Mouse (Mus musculus) CH12.LX (cell line): ENCODE results near the gene BC017158. TPM values are rescaled to one million over a fixed set of nuclear protein-coding genes. Genes with fewer than 3 reads are reported as not detected.

Experiments
- DNase-seq: peaks from one replicate; pipeline ENCODE4 v3.0.0-alpha.2; 2013; ENCODE audit errors: extremely low read depth
- H3K27ac ChIP-seq: 2 replicates; pipeline ENCODE4 v1.5.1; 2012; ENCODE audit warnings: low read depth, mild to moderate bottlenecking, control low read depth, moderate library complexity; ENCODE audit not compliant: insufficient read depth
- H3K27me3 ChIP-seq: replicated peaks from 2 replicates; pipeline ENCODE3; 2012; ENCODE audit warnings: inconsistent platforms
- H3K36me3 ChIP-seq, 2 experiments: replicated peaks in 1 of 2; 2 replicates each; pipeline versions ENCODE3 to v1.6.1; 2012; ENCODE audit warnings: inconsistent platforms in 1 of 2, low read length in 1 of 2, mild to moderate bottlenecking in 1 of 2, mixed read lengths in 1 of 2, moderate library complexity in 1 of 2; ENCODE audit not compliant: control insufficient read depth in 1 of 2, insufficient read depth in 1 of 2
- H3K4me1 ChIP-seq, 2 experiments: 2 replicates each; pipeline ENCODE4 v1.6.1; 2012; ENCODE audit warnings: inconsistent platforms in 1 of 2, moderate library complexity in 1 of 2; ENCODE audit not compliant: insufficient read depth in 2 of 2, control insufficient read depth in 1 of 2
- H3K4me2 ChIP-seq: 2 replicates; pipeline ENCODE4 v1.6.1; 2012; ENCODE audit warnings: low read depth, mild to moderate bottlenecking, control low read depth; ENCODE audit not compliant: poor library complexity, insufficient read depth, severe bottlenecking
- H3K4me3 ChIP-seq, 3 experiments: fragments of 150-350 bp in 1 of 3; sonication (generic) in 1 of 3; replicated peaks in 1 of 3; 2 replicates each; pipeline versions ENCODE3 to v1.5.1; 2011 to 2012; ENCODE audit warnings: low read depth in 2 of 3, low read length in 2 of 3, mild to moderate bottlenecking in 2 of 3, moderate library complexity in 2 of 3, control low read depth in 1 of 3, improper control_type of control experiment in 1 of 3, inconsistent platforms in 1 of 3, mixed read lengths in 1 of 3; ENCODE audit not compliant: poor library complexity in 1 of 3
- H3K79me2 ChIP-seq: replicated peaks from 2 replicates; pipeline ENCODE4 v1.6.1; 2012; ENCODE audit warnings: mild to moderate bottlenecking, moderate library complexity; ENCODE audit not compliant: control insufficient read depth, poor library complexity, insufficient read depth, severe bottlenecking; ENCODE audit errors: extremely low read depth
- H3K9ac ChIP-seq: 2 replicates; pipeline ENCODE4 v1.6.1; 2012; ENCODE audit warnings: low read depth, mild to moderate bottlenecking, control low read depth, moderate library complexity; ENCODE audit not compliant: insufficient read depth
- H3K9me3 ChIP-seq: replicated peaks from 2 replicates; pipeline ENCODE3; 2012; ENCODE audit warnings: low read length, inconsistent platforms, mixed read lengths
- BHLHE40 ChIP-seq: IDR thresholded peaks from 2 replicates; pipeline ENCODE4 v1.6.1; 2011; ENCODE audit warnings: mild to moderate bottlenecking, low read depth, low read length, improper control_type of control experiment
- CHD1 ChIP-seq: IDR thresholded peaks from 2 replicates; pipeline ENCODE4 v1.6.1; 2012; ENCODE audit warnings: low read depth, low read length, improper control_type of control experiment, inconsistent platforms
- CTCF ChIP-seq, 2 experiments: IDR thresholded peaks in 1 of 2; conservative IDR thresholded peaks in 1 of 2; 2 replicates each; pipeline ENCODE4 v1.5.1; 2011 to 2012; ENCODE audit warnings: low read depth in 2 of 2, low read length in 2 of 2, improper control_type of control experiment in 1 of 2, inconsistent platforms in 1 of 2, mild to moderate bottlenecking in 1 of 2, moderate library complexity in 1 of 2
- E2F4 ChIP-seq: IDR thresholded peaks from 2 replicates; pipeline ENCODE4 v1.6.1; 2011; ENCODE audit warnings: low read depth, low read length, improper control_type of control experiment; ENCODE audit not compliant: insufficient replicate concordance
- ELF1 ChIP-seq: IDR thresholded peaks from 2 replicates; pipeline ENCODE4 v1.6.1; 2014; ENCODE audit warnings: low read depth, mild to moderate bottlenecking, inconsistent platforms, low read length, improper control_type of control experiment
- EP300 ChIP-seq: IDR thresholded peaks from 2 replicates; pipeline ENCODE4 v1.6.1; 2011; ENCODE audit warnings: low read length, improper control_type of control experiment
- ETS1 ChIP-seq: conservative IDR thresholded peaks from 2 replicates; pipeline ENCODE4 v1.6.1; 2012; ENCODE audit warnings: low read depth, mild to moderate bottlenecking, inconsistent platforms, low read length, improper control_type of control experiment, moderate library complexity
- GABPA ChIP-seq: IDR thresholded peaks from 2 replicates; pipeline ENCODE4 v1.6.1; 2012; ENCODE audit warnings: low read depth, low read length, improper control_type of control experiment, inconsistent platforms; ENCODE audit not compliant: insufficient replicate concordance
- JUN ChIP-seq: IDR thresholded peaks from 2 replicates; pipeline ENCODE4 v1.6.1; 2011; ENCODE audit warnings: low read depth, mild to moderate bottlenecking, low read length, improper control_type of control experiment, moderate library complexity; ENCODE audit not compliant: insufficient read depth
- KAT2A ChIP-seq: IDR thresholded peaks from 2 replicates; pipeline ENCODE4 v1.6.1; 2012; ENCODE audit warnings: low read length, improper control_type of control experiment, inconsistent platforms; ENCODE audit not compliant: insufficient replicate concordance
- MAFK ChIP-seq: IDR thresholded peaks from 2 replicates; pipeline ENCODE4 v1.6.1; 2011; ENCODE audit warnings: low read length, improper control_type of control experiment; ENCODE audit not compliant: insufficient replicate concordance
- MAX ChIP-seq: IDR thresholded peaks from 2 replicates; pipeline ENCODE4 v1.6.1; 2011; ENCODE audit warnings: low read length, improper control_type of control experiment
- MXI1 ChIP-seq: IDR thresholded peaks from 2 replicates; pipeline ENCODE4 v1.6.1; 2011; ENCODE audit warnings: mild to moderate bottlenecking, low read depth, low read length, improper control_type of control experiment
- NRF1 ChIP-seq: IDR thresholded peaks from 2 replicates; pipeline ENCODE4 v1.6.1; 2014; ENCODE audit warnings: low read depth, mild to moderate bottlenecking, inconsistent platforms, low read length, improper control_type of control experiment, moderate library complexity
- PAX5 ChIP-seq: IDR thresholded peaks from 2 replicates; pipeline ENCODE4 v1.6.1; 2012; ENCODE audit warnings: low read length, inconsistent platforms, mixed read lengths
- POLR2A ChIP-seq: IDR thresholded peaks from 2 replicates; pipeline ENCODE4 v1.6.1; 2011; ENCODE audit warnings: low read depth, mild to moderate bottlenecking, improper control_type of control experiment, low read length
- RAD21 ChIP-seq: IDR thresholded peaks from 2 replicates; pipeline ENCODE4 v1.6.1; 2011; ENCODE audit warnings: low read depth, mild to moderate bottlenecking, low read length, improper control_type of control experiment, moderate library complexity
- RCOR1 ChIP-seq: conservative IDR thresholded peaks from 2 replicates; pipeline ENCODE4 v1.6.1; 2012; ENCODE audit warnings: low read depth, mild to moderate bottlenecking, inconsistent platforms, low read length, improper control_type of control experiment
- SIN3A ChIP-seq: IDR thresholded peaks from 2 replicates; pipeline ENCODE4 v1.6.1; 2012; ENCODE audit warnings: low read length, improper control_type of control experiment, inconsistent platforms
- SMC3 ChIP-seq: IDR thresholded peaks from 2 replicates; pipeline ENCODE4 v1.6.1; 2011; ENCODE audit warnings: low read depth, low read length, improper control_type of control experiment
- UBTF ChIP-seq: IDR thresholded peaks from 2 replicates; pipeline ENCODE4 v1.6.1; 2012; ENCODE audit warnings: low read depth, mild to moderate bottlenecking, inconsistent platforms, low read length, improper control_type of control experiment, moderate library complexity
- USF1 ChIP-seq: IDR thresholded peaks from 2 replicates; pipeline ENCODE4 v1.6.1; 2014; ENCODE audit warnings: low read depth, mild to moderate bottlenecking, inconsistent platforms, low read length, improper control_type of control experiment
- USF2 ChIP-seq: conservative IDR thresholded peaks from 2 replicates; pipeline ENCODE4 v1.6.1; 2011; ENCODE audit warnings: low read depth, low read length, improper control_type of control experiment
- ZKSCAN1 ChIP-seq: IDR thresholded peaks from 2 replicates; pipeline ENCODE4 v1.6.1; 2012; ENCODE audit warnings: low read depth, inconsistent platforms, low read length, improper control_type of control experiment, borderline replicate concordance
- ZMIZ1 ChIP-seq: IDR thresholded peaks from 2 replicates; pipeline ENCODE4 v1.6.1; 2012; ENCODE audit warnings: low read depth, mild to moderate bottlenecking, inconsistent platforms, low read length, improper control_type of control experiment
- ZNF384 ChIP-seq: IDR thresholded peaks from 2 replicates; pipeline ENCODE4 v1.6.1; 2012; ENCODE audit warnings: low read depth, low read length, improper control_type of control experiment, inconsistent platforms
- dilution Hi-C: fragments of 300-500 bp; cut with MboI; formaldehyde crosslinking; loops from 2 replicates; pipeline ENCODE4 v1.14.3; 2020; ENCODE audit warnings: low sequenced_read_pairs; ENCODE audit not compliant: extremely low pct_unique_long_range_greater_than_20kb, extremely low pct_ligation_motif_present
- in situ Hi-C: fragments of 300-500 bp; cut with MboI; formaldehyde crosslinking; loops from 3 replicates; pipeline ENCODE4 v1.14.3; 2019; ENCODE audit warnings: low sequenced_read_pairs, low pct_ligation_motif_present, low pct_unique_long_range_greater_than_20kb, mixed read lengths
- polyA plus RNA-seq: library from polyadenylated mRNA; unstranded; fragments of >175 nt; gene quantifications from 2 replicates; pipeline ENCODE4 v1.2.1, GENCODE M21; 2012; ENCODE audit warnings: low read depth; ENCODE audit not compliant: insufficient read length
- total RNA-seq, 2 experiments: library from RNA; depleted of rRNA; stranded (reverse); fragments of 300-350 nt in 1 of 2; fragments of >200 nt in 1 of 2; gene quantifications; 2 replicates each; pipeline ENCODE4 v1.2.3; 2012 to 2014

BC017158 gene
- total and polyA plus RNA-seq, 3 experiments = 4.9 to 14.5 (median 8.1) TPM

GRCm38 (mm10) chr7:128282532-128283244, 15.3 kb downstream of the BC017158 start:
- no peak for TF ChIP-seq GABPA
- TF ChIP-seq NRF1 = no peak
- TF ChIP-seq ZKSCAN1 = no peak
- TF ChIP-seq MAX = no peak
- no peak for TF ChIP-seq BHLHE40
- no peak for TF ChIP-seq RAD21
- no peak for TF ChIP-seq EP300
- no peak for TF ChIP-seq MXI1
- no peak for TF ChIP-seq ELF1
- TF ChIP-seq ZMIZ1 = no peak
- no peak for TF ChIP-seq USF1
- TF ChIP-seq E2F4 = no peak
- no peak for TF ChIP-seq MAFK
- TF ChIP-seq RCOR1 = no peak
- no peak for TF ChIP-seq POLR2A
- no peak for TF ChIP-seq CHD1
- no peak for TF ChIP-seq PAX5
- TF ChIP-seq UBTF = no peak
- Histone ChIP-seq H3K27me3 (no peaks in the 10 kb centered on the region), H3K27ac (no peak overlapping the region), H3K4me1 (no peaks in the 10 kb centered on the region), H3K9ac (no peak overlapping the region), H3K9me3 (no peaks in the 10 kb centered on the region), H3K36me3 (peaks cover 9 to 73% of the 10 kb centered on the region in 2 experiments), H3K79me2 (no peaks in the 10 kb centered on the region), H3K4me3 (no peak overlapping the region), H3K4me2 (no peak overlapping the region)
- no peak for DNase-seq
- in situ Hi-C loops = no loop called here
- dilution Hi-C loops = no loop called here

GRCm38 (mm10) chr7:128281765-128282164, 16.2 kb downstream of the BC017158 start:
- Histone ChIP-seq H3K27ac (no peak overlapping the region), H3K9me3 (no peaks in the 10 kb centered on the region), H3K9ac (no peak overlapping the region), H3K4me1 (no peaks in the 10 kb centered on the region), H3K79me2 (no peaks in the 10 kb centered on the region), H3K4me3 (no peak overlapping the region), H3K27me3 (no peaks in the 10 kb centered on the region), H3K4me2 (no peak overlapping the region), H3K36me3 (peaks cover 4 to 73% of the 10 kb centered on the region in 2 experiments)
- TF ChIP-seq KAT2A (no peak), RCOR1 (no peak), MXI1 (no peak), CTCF (conservative IDR thresholded peaks at IDR 0.05 in 1 of 2, IDR thresholded peaks at IDR 0.05 in 1 of 2; ENCODE audit: low read depth in 2 of 2, low read length in 2 of 2) (no peak), SMC3 (no peak), ETS1 (no peak), MAX (no peak), USF2 (no peak), SIN3A (no peak), JUN (no peak), POLR2A (no peak), NRF1 (no peak), ZMIZ1 (no peak), ZNF384 (no peak), BHLHE40 (no peak)
- dilution Hi-C loops = no loop called here
- DNase-seq = no peak
- in situ Hi-C loops = no loop called here
